Mouse (Mus musculus) stomach, postnatal 0 days (tissue): ENCODE measurements around the gene Sh3pxd2b.

ENCODE experiments used
- CTCF ChIP-seq: IDR thresholded peaks from 2 replicates; pipeline ENCODE4 v1.5.1; 2016; ENCODE audit warnings: antibody characterized with exemption, low read depth, mild to moderate bottlenecking, moderate library complexity
- EP300 ChIP-seq: optimal IDR thresholded peaks from 2 replicates; pipeline ENCODE3; 2016; ENCODE audit warnings: antibody characterized with exemption

DNA sequence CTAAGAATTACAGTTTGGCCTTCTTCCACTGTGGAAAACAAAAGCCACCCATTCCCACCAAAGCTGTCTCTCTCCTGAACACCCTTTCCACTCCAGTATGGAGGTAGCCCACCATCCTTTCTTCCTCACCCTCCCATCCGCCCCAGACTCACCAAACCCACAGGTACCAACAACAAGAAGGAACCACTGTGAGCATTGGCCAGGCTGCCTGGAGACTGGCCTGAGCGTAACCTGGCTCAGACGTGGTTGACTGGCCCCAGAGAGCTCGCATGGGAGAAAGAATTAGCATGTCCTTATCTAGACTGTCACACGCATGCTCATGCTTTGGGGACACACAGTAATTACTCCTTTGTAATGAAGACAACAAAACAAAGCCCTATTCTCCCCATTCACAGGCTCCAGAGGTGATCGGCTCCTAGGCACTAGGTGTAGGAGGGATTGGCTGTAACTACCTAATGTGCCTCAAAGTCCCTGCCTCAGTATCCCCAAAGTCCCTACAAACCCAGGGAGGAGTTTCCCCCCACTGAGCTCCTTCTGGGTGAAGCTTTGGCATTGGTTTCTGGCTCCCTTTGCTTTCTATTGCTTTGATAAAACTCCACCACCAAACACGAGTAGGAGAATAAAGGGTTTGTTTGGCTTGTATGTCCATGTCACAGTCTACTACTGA, 36.6 kb downstream of the Sh3pxd2b start:
- TF ChIP-seq CTCF = no peak
- TF ChIP-seq EP300 = no peak
